Mouse (Mus musculus) forelimb bud, embryonic 11.5 days (tissue): ENCODE data around the gene Pak3.

Source experiments
- DNase-seq: peaks from one replicate; pipeline ENCODE4 v3.0.0-alpha.2; 2012; ENCODE audit warnings: low read depth, low spot score

The Pak3 gene

GRCm38 (mm10) chrX:143518168-143518901 is at the start of gene Pak3:
Pak3 (plus strand) TSS chrX:143518591.
- DNase-seq, result peak; percentile 9

- peak; percentile 100 for DNase-seq
Observed at GRCm38 (mm10) chrX:143482866-143483265, 35.5 kb upstream of the Pak3 start.

GRCm38 (mm10) chrX:143501053-143501695 is 17.2 kb upstream of the Pak3 start:
- no peak for DNase-seq

- DNase-seq, result peak; percentile 1
Observed at GRCm38 (mm10) chrX:143501776-143502365, 16.5 kb upstream of the Pak3 start.

GRCm38 (mm10) chrX:143518917-143519316 is 526 bp downstream of the Pak3 start:
- DNase-seq, result peak; percentile 4

- DNase-seq, result peak; percentile 0
Observed at GRCm38 (mm10) chrX:143519454-143519853, 1.1 kb downstream of the Pak3 start.

GRCm38 (mm10) chrX:143520195-143520594 is 1.8 kb downstream of the Pak3 start:
- no peak for DNase-seq

GRCm38 (mm10) chrX:143532331-143532730 is 13.9 kb downstream of the Pak3 start:
- DNase-seq, result no peak

GRCm38 (mm10) chrX:143533574-143533973 is 15.2 kb downstream of the Pak3 start:
- no peak for DNase-seq

GRCm38 (mm10) chrX:143542756-143543155 is 24.4 kb downstream of the Pak3 start:
- no peak for DNase-seq

GRCm38 (mm10) chrX:143543186-143543793 is 24.9 kb downstream of the Pak3 start:
- peak; percentile 2 for DNase-seq

GRCm38 (mm10) chrX:143573691-143574090 is 55.3 kb downstream of the Pak3 start:
- DNase-seq, result no peak

- no peak for DNase-seq
Observed at GRCm38 (mm10) chrX:143579925-143580324, 61.5 kb downstream of the Pak3 start.

GRCm38 (mm10) chrX:143580458-143580959 is 62.1 kb downstream of the Pak3 start:
- DNase-seq, result no peak

- DNase-seq, result no peak
Observed at GRCm38 (mm10) chrX:143606877-143607449, 88.6 kb downstream of the Pak3 start.

- DNase-seq, result no peak
Observed at GRCm38 (mm10) chrX:143618734-143619133, 100.3 kb downstream of the Pak3 start.

- no peak for DNase-seq
Observed at GRCm38 (mm10) chrX:143627767-143628166, 109.4 kb downstream of the Pak3 start.

- no peak for DNase-seq
Observed at GRCm38 (mm10) chrX:143643936-143644335, 125.5 kb downstream of the Pak3 start.

GRCm38 (mm10) chrX:143644807-143645206 is 126.4 kb downstream of the Pak3 start:
- DNase-seq, result no peak

GRCm38 (mm10) chrX:143654308-143655176 is 136.2 kb downstream of the Pak3 start:
- DNase-seq, result no peak

GRCm38 (mm10) chrX:143655177-143655492 is 136.7 kb downstream of the Pak3 start:
- no peak for DNase-seq
